Mouse (Mus musculus) neural tube, embryonic 14.5 days (tissue): ENCODE measurements around the gene Cytl1. TPM values are rescaled to one million over a fixed set of nuclear protein-coding genes. Genes with fewer than 3 reads are reported as not detected.

Experiments used
- polyA plus RNA-seq: library from polyadenylated mRNA; unstranded; fragments of >200 nt; fragmentation: Nextera tagmentation; extraction: Ambion mirVana; gene quantifications from 2 replicates; pipeline ENCODE4 v1.2.1, GENCODE M21; 2014

Gene Cytl1
- polyA plus RNA-seq, 1 experiment from 2014 or later, result 0.28 TPM

Other genes with a start within 250 kb of the Cytl1 start
- 45.1 and 55.0 TPM in 2 replicates for gene Stk32b, start 18.3 kb upstream of the Cytl1 start, polyA plus RNA-seq
- 11.8 and 12.5 TPM in 2 replicates for gene Msx1, start 89.1 kb downstream of the Cytl1 start, polyA plus RNA-seq